Mouse (Mus musculus) spleen, adult 2 months (tissue): ENCODE measurements at regions not wholly inside any gene's neighbourhood (a gene's known extent, or its start where the extent isn't known, plus 50 kb on each side); places are given as distances from the start of the nearest gene placed in this dataset.

ENCODE experiments used
- CTCF ChIP-seq: fragments of 200-500 bp; IDR thresholded peaks from 2 replicates; pipeline ENCODE4 v1.5.1; 2011; ENCODE audit warnings: mild to moderate bottlenecking, inconsistent platforms; ENCODE audit not compliant: insufficient read depth, insufficient read length, insufficient replicate concordance; ENCODE audit errors: extremely low read depth
- POLR2A ChIP-seq: fragments of 200-500 bp; IDR thresholded peaks from 2 replicates; pipeline ENCODE4 v1.6.1; 2011; ENCODE audit warnings: low read depth, low read length, inconsistent platforms

GRCm38 (mm10) chr3:101163160-101163990 is 53.3 kb upstream of the Ptgfrn start:
- TF ChIP-seq POLR2A (no peak), CTCF (no peak)
